Mouse (Mus musculus) MEL (cell line): ENCODE results near the gene Med17. TPM values are rescaled to one million over a fixed set of nuclear protein-coding genes. Genes with fewer than 3 reads are reported as not detected.
A peak's percentile ranks its signal among the peaks of the same experiment; 100 is the strongest.

Source experiments
- DNase-seq: peaks from one replicate; pipeline ENCODE4 v3.0.0; 2011; ENCODE audit warnings: low read depth, low spot score
- H3K27ac ChIP-seq: 2 replicates; pipeline ENCODE4 v1.5.1; 2012; ENCODE audit warnings: low read depth, mild to moderate bottlenecking, control low read depth, low read length, moderate library complexity; ENCODE audit not compliant: control insufficient read depth
- H3K27me3 ChIP-seq, 2 experiments: fragments of 150-350 bp in 1 of 2; sonication (generic) in 1 of 2; 2 replicates each; pipeline ENCODE4 v1.6.1; 2012; ENCODE audit warnings: low read length in 2 of 2, mild to moderate bottlenecking in 2 of 2, improper control_type of control experiment in 1 of 2, moderate library complexity in 1 of 2; ENCODE audit not compliant: insufficient read depth in 2 of 2, control insufficient read depth in 1 of 2
- H3K36me3 ChIP-seq, 2 experiments: 2 replicates each; pipeline ENCODE4 v1.6.1; 2012 to 2014; ENCODE audit warnings: low read length in 2 of 2, improper control_type of control experiment in 1 of 2, inconsistent platforms in 1 of 2, mild to moderate bottlenecking in 1 of 2; ENCODE audit not compliant: insufficient read depth in 2 of 2, control insufficient read depth in 1 of 2
- H3K4me1 ChIP-seq, 2 experiments: fragments of 150-350 bp in 1 of 2; sonication (generic) in 1 of 2; 2 replicates each; pipeline ENCODE4 v1.6.1; 2012; ENCODE audit warnings: low read length in 2 of 2, improper control_type of control experiment in 1 of 2, mild to moderate bottlenecking in 1 of 2; ENCODE audit not compliant: insufficient read depth in 2 of 2, control insufficient read depth in 1 of 2
- H3K4me3 ChIP-seq, 2 experiments: fragments of 150-350 bp in 1 of 2; sonication (generic) in 1 of 2; 2 replicates each; pipeline ENCODE4 v1.5.1; 2012; ENCODE audit warnings: low read depth in 2 of 2, low read length in 2 of 2, mild to moderate bottlenecking in 2 of 2, moderate library complexity in 2 of 2, control low read depth in 1 of 2, improper control_type of control experiment in 1 of 2; ENCODE audit not compliant: control insufficient read depth in 1 of 2, insufficient read depth in 1 of 2
- H3K79me2 ChIP-seq: 2 replicates; pipeline ENCODE4 v1.6.1; 2012; ENCODE audit warnings: mild to moderate bottlenecking, low read length, moderate library complexity; ENCODE audit not compliant: control insufficient read depth, poor library complexity, insufficient read depth
- H3K9ac ChIP-seq: 2 replicates; pipeline ENCODE4 v1.6.1; 2012; ENCODE audit warnings: low read depth, mild to moderate bottlenecking, control low read depth, low read length, moderate library complexity; ENCODE audit not compliant: control insufficient read depth, poor library complexity, severe bottlenecking
- H3K9me3 ChIP-seq: fragments of 150-350 bp; sonication (generic); replicated peaks from 2 replicates; pipeline ENCODE4 v1.6.1; 2012; ENCODE audit warnings: mild to moderate bottlenecking, low read length, improper control_type of control experiment, moderate library complexity; ENCODE audit not compliant: insufficient read depth
- BHLHE40 ChIP-seq: IDR thresholded peaks from 2 replicates; pipeline ENCODE4 v1.6.1; 2012; ENCODE audit warnings: low read depth, mild to moderate bottlenecking, inconsistent platforms, low read length, improper control_type of control experiment, borderline replicate concordance
- CHD1 ChIP-seq: IDR thresholded peaks from 2 replicates; pipeline ENCODE4 v1.6.1; 2012; ENCODE audit warnings: low read depth, mild to moderate bottlenecking, inconsistent platforms, low read length, improper control_type of control experiment
- CHD2 ChIP-seq: IDR thresholded peaks from 2 replicates; pipeline ENCODE4 v1.6.1; 2011; ENCODE audit warnings: low read length, improper control_type of control experiment
- CTCF ChIP-seq, 3 experiments: IDR thresholded peaks in 2 of 3; conservative IDR thresholded peaks in 1 of 3; 2 replicates each; pipeline ENCODE4 v1.5.1; 2011 to 2012; ENCODE audit warnings: low read length in 3 of 3, low read depth in 2 of 3, mild to moderate bottlenecking in 2 of 3, improper control_type of control experiment in 1 of 3, inconsistent platforms in 1 of 3, mixed read lengths in 1 of 3, moderate library complexity in 1 of 3; ENCODE audit not compliant: control insufficient read depth in 1 of 3, insufficient read depth in 1 of 3, poor library complexity in 1 of 3, severe bottlenecking in 1 of 3
- E2F4 ChIP-seq: IDR thresholded peaks from 2 replicates; pipeline ENCODE4 v1.6.1; 2011; ENCODE audit warnings: low read depth, low read length, improper control_type of control experiment, borderline replicate concordance
- ELF1 ChIP-seq: IDR thresholded peaks from 2 replicates; pipeline ENCODE4 v1.6.1; 2014; ENCODE audit warnings: low read depth, mild to moderate bottlenecking, inconsistent platforms, low read length, improper control_type of control experiment, moderate library complexity
- EP300 ChIP-seq, 2 experiments: IDR thresholded peaks; 2 replicates each; pipeline ENCODE4 v1.6.1; 2011; ENCODE audit warnings: improper control_type of control experiment in 2 of 2, low read length in 2 of 2, low read depth in 1 of 2, mild to moderate bottlenecking in 1 of 2
- ETS1 ChIP-seq: IDR thresholded peaks from 2 replicates; pipeline ENCODE4 v1.6.1; 2012; ENCODE audit warnings: low read depth, mild to moderate bottlenecking, inconsistent platforms, low read length, improper control_type of control experiment, moderate library complexity
- GABPA ChIP-seq: IDR thresholded peaks from 2 replicates; pipeline ENCODE4 v1.6.1; 2012; ENCODE audit warnings: low read depth, mild to moderate bottlenecking, inconsistent platforms, low read length, improper control_type of control experiment, moderate library complexity
- HCFC1 ChIP-seq: IDR thresholded peaks from 2 replicates; pipeline ENCODE4 v1.6.1; 2012; ENCODE audit warnings: low read depth, mild to moderate bottlenecking, inconsistent platforms, low read length, improper control_type of control experiment, moderate library complexity
- JUND ChIP-seq: IDR thresholded peaks from 2 replicates; pipeline ENCODE4 v1.6.1; 2011; ENCODE audit warnings: low read depth, mild to moderate bottlenecking, improper control_type of control experiment, low read length
- KAT2A ChIP-seq: conservative IDR thresholded peaks from 2 replicates; pipeline ENCODE4 v1.6.1; 2012; ENCODE audit warnings: low read depth, low read length, improper control_type of control experiment, inconsistent platforms
- MAFK ChIP-seq: IDR thresholded peaks from 2 replicates; pipeline ENCODE4 v1.6.1; 2011; ENCODE audit warnings: low read depth, mild to moderate bottlenecking, low read length, improper control_type of control experiment, borderline replicate concordance
- MAX ChIP-seq: IDR thresholded peaks from 2 replicates; pipeline ENCODE4 v1.6.1; 2011; ENCODE audit warnings: low read length, improper control_type of control experiment
- MEF2A ChIP-seq: IDR thresholded peaks from 2 replicates; pipeline ENCODE4 v1.6.1; 2014; ENCODE audit warnings: low read depth, mild to moderate bottlenecking, inconsistent platforms, low read length, improper control_type of control experiment; ENCODE audit not compliant: poor library complexity, insufficient replicate concordance, severe bottlenecking; ENCODE audit errors: extremely low read depth
- MXI1 ChIP-seq: IDR thresholded peaks from 2 replicates; pipeline ENCODE4 v1.6.1; 2011; ENCODE audit warnings: mild to moderate bottlenecking, low read depth, low read length, improper control_type of control experiment
- MYB ChIP-seq: IDR thresholded peaks from 2 replicates; pipeline ENCODE4 v1.6.1; 2011; ENCODE audit warnings: mild to moderate bottlenecking, low read depth, low read length, improper control_type of control experiment
- MYC ChIP-seq: IDR thresholded peaks from 2 replicates; pipeline ENCODE4 v1.6.1; 2011; ENCODE audit warnings: low read depth, mild to moderate bottlenecking, low read length, improper control_type of control experiment, moderate library complexity
- NELFE ChIP-seq: IDR thresholded peaks from 2 replicates; pipeline ENCODE4 v1.6.1; 2011; ENCODE audit warnings: low read depth, low read length, improper control_type of control experiment
- NRF1 ChIP-seq: IDR thresholded peaks from 2 replicates; pipeline ENCODE4 v1.6.1; 2014; ENCODE audit warnings: low read depth, mild to moderate bottlenecking, inconsistent platforms, low read length, improper control_type of control experiment, moderate library complexity; ENCODE audit not compliant: poor library complexity, insufficient read depth, severe bottlenecking
- POLR2A ChIP-seq, 2 experiments: IDR thresholded peaks; 2 replicates each; pipeline ENCODE4 v1.6.1; 2011 to 2012; ENCODE audit warnings: low read length in 2 of 2, mild to moderate bottlenecking in 2 of 2, control low read depth in 1 of 2, improper control_type of control experiment in 1 of 2, low read depth in 1 of 2, moderate library complexity in 1 of 2; ENCODE audit not compliant: control insufficient read depth in 1 of 2, insufficient read depth in 1 of 2, poor library complexity in 1 of 2
- POLR2AphosphoS2 ChIP-seq: IDR thresholded peaks from 2 replicates; pipeline ENCODE4 v1.6.1; 2011; ENCODE audit warnings: low read length, improper control_type of control experiment
- POLR2AphosphoS5 ChIP-seq: IDR thresholded peaks from 2 replicates; pipeline ENCODE4 v1.6.1; 2012; ENCODE audit warnings: low read depth, borderline replicate concordance, mild to moderate bottlenecking, inconsistent platforms, low read length, moderate library complexity, mixed read lengths
- RAD21 ChIP-seq: IDR thresholded peaks from 2 replicates; pipeline ENCODE4 v1.6.1; 2011; ENCODE audit warnings: mild to moderate bottlenecking, low read depth, low read length, improper control_type of control experiment
- RCOR1 ChIP-seq: IDR thresholded peaks from 2 replicates; pipeline ENCODE4 v1.6.1; 2012; ENCODE audit warnings: low read depth, mild to moderate bottlenecking, inconsistent platforms, low read length, improper control_type of control experiment
- SIN3A ChIP-seq: IDR thresholded peaks from 2 replicates; pipeline ENCODE4 v1.6.1; 2012; ENCODE audit warnings: low read length, improper control_type of control experiment, inconsistent platforms
- SMC3 ChIP-seq: IDR thresholded peaks from 2 replicates; pipeline ENCODE4 v1.6.1; 2011; ENCODE audit warnings: low read depth, low read length, improper control_type of control experiment
- TAL1 ChIP-seq: IDR thresholded peaks from 2 replicates; pipeline ENCODE4 v1.6.1; 2012; ENCODE audit warnings: mild to moderate bottlenecking, inconsistent platforms, low read length, moderate library complexity, mixed read lengths
- TBP ChIP-seq: IDR thresholded peaks from 2 replicates; pipeline ENCODE4 v1.8.0; 2011; ENCODE audit warnings: low read depth, low read length, improper control_type of control experiment
- TCF12 ChIP-seq: IDR thresholded peaks from 2 replicates; pipeline ENCODE4 v1.6.1; 2014; ENCODE audit warnings: low read depth, mild to moderate bottlenecking, inconsistent platforms, low read length, improper control_type of control experiment, moderate library complexity
- USF1 ChIP-seq: IDR thresholded peaks from 2 replicates; pipeline ENCODE4 v1.6.1; 2014; ENCODE audit warnings: low read depth, mild to moderate bottlenecking, inconsistent platforms, low read length, improper control_type of control experiment, moderate library complexity
- USF2 ChIP-seq, 2 experiments: IDR thresholded peaks; 2 replicates each; pipeline ENCODE4 v1.6.1; 2011 to 2012; ENCODE audit warnings: improper control_type of control experiment in 2 of 2, low read length in 2 of 2, borderline replicate concordance in 1 of 2, inconsistent platforms in 1 of 2, low read depth in 1 of 2, mild to moderate bottlenecking in 1 of 2; ENCODE audit not compliant: insufficient read depth in 1 of 2
- ZC3H11A ChIP-seq: IDR thresholded peaks from 2 replicates; pipeline ENCODE4 v1.6.1; 2012; ENCODE audit warnings: low read depth, mild to moderate bottlenecking, inconsistent platforms, low read length, improper control_type of control experiment
- ZKSCAN1 ChIP-seq: IDR thresholded peaks from 2 replicates; pipeline ENCODE4 v1.6.1; 2012; ENCODE audit warnings: low read depth, mild to moderate bottlenecking, inconsistent platforms, low read length, improper control_type of control experiment, moderate library complexity
- ZNF384 ChIP-seq: IDR thresholded peaks from 2 replicates; pipeline ENCODE4 v1.6.1; 2012; ENCODE audit warnings: low read depth, mild to moderate bottlenecking, inconsistent platforms, low read length, improper control_type of control experiment
- polyA plus RNA-seq, 2 experiments: library from polyadenylated mRNA; stranded (reverse) in 1 of 2; unstranded in 1 of 2; fragments of >175 nt in 1 of 2; fragments of >200 nt in 1 of 2; gene quantifications; 2 replicates each; pipeline versions ENCODE4 v1.2.1 to v1.2.4; 2012; ENCODE audit warnings: low replicate concordance in 2 of 2, low read depth in 1 of 2; ENCODE audit not compliant: insufficient read length in 2 of 2, insufficient read depth in 1 of 2, missing spikeins in 1 of 2
- total RNA-seq: library from RNA; depleted of rRNA; stranded (reverse); fragments of 300-350 nt; gene quantifications from 2 replicates; pipeline ENCODE4 v1.2.3, GENCODE M21; 2012; rRNA removed

Gene Med17
- total RNA-seq (167 and 175 TPM in 2 replicates), polyA plus RNA-seq (100 to 1,000 TPM; 185 to 478 TPM)

DNA sequence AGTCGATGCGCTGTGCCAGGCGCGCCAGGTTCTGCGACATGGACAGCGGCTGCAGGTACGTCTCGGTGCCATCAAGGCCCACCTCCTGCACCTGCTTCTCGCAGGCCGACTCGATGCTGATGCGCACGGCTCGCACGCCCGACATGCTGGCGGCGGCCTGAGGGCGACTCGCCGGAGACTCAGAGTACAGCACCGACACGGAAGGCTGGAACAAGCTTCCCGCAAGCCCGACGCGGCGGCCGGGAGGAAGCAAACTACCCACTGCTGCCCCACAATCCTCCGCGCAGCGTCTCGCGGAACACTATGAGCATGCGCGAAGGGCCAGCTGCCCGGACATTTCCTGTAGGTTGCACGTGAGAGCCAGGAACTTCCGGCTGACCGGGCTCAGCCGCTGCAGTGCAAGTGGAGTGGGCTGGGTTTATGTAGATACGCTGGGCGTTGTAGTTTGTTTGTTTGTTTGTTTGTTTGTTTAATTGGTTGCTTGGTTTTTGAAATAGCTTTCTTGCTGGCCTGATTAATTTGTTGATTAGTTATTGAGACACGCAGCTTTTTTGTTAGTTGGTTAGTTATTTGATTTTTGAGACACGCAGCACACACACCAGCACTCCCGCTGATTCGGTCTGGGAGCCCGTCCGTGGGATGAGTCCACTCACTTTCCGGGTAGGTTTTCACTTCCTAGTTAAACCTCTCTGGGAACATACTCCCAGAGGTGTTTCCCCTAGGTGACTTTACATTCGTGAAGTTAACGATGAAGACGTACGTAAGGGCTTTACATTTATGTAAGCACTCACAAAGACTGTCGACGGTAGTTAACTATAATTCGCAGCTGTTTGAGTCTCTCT, at the start of gene Med17:
Gene Med17 (minus strand): TSS at position 283 of the 842 bp plus-strand sequence.
- Histone ChIP-seq H3K27me3 (no peaks in the 10 kb centered on the region), H3K27ac (peak within 1 kb of the TSS; percentile 77), H3K9me3 (no peaks in the 10 kb centered on the region), H3K4me3 (peak within 1 kb of the TSS; percentile 60 to 75), H3K9ac (peak within 1 kb of the TSS; percentile 76), H3K36me3 (peaks cover 23 to 24% of the 10 kb centered on the region in 2 experiments), H3K4me1 (peaks cover 10 to 25% of the 10 kb centered on the region in 2 experiments), H3K79me2 (peaks cover 32% of the 10 kb centered on the region)
- DNase-seq: peak; percentile 100
- TF ChIP-seq MEF2A (0 out of 2 replicates have a peak, but pooled peaks have one; percentile 46), GABPA (no peak), POLR2AphosphoS5 (peak; percentile 93; the same call in 1 of the 2 replicates), SMC3 (peak; percentile 12; the same call in 1 of the 2 replicates), SIN3A (peak; percentile 97), POLR2A (IDR thresholded peaks at IDR 0.05; ENCODE audit: control insufficient read depth in 1 of 2, insufficient read depth in 1 of 2, low read depth in 1 of 2, low read length in 2 of 2, poor library complexity in 1 of 2) (peak; percentile 100), CTCF (IDR thresholded peaks at IDR 0.05 in 2 of 3, conservative IDR thresholded peaks at IDR 0.05 in 1 of 3; ENCODE audit: control insufficient read depth in 1 of 3, insufficient read depth in 1 of 3, low read depth in 2 of 3, low read length in 3 of 3, poor library complexity in 1 of 3, severe bottlenecking in 1 of 3) (no peak), MAX (peak; percentile 93), RAD21 (no peak; the same call in 1 of the 2 replicates), CHD1 (no peak), JUND (0 out of 2 replicates have a peak, but pooled peaks have one; percentile 30), ZC3H11A (no peak), KAT2A (peak; percentile 96), MAFK (no peak), EP300 (IDR thresholded peaks at IDR 0.05; ENCODE audit: low read depth in 1 of 2, low read length in 2 of 2) (peak; percentile 46 to 51; a peak in 3 of 4 replicates), HCFC1 (peak; percentile 98), NELFE (peak; percentile 100), TBP (peak; percentile 95), NRF1 (peak; percentile 94; the same call in 1 of the 2 replicates), BHLHE40 (peak; percentile 100), CHD2 (no peak), ETS1 (peak; percentile 86), MYB (no peak), TCF12 (peak; percentile 91), MYC (peak; percentile 98), MXI1 (peak; percentile 99), ELF1 (peak; percentile 99), POLR2AphosphoS2 (peak; percentile 99), ZKSCAN1 (no peak), RCOR1 (peak; percentile 53), ZNF384 (no peak; the same call in 1 of the 2 replicates), USF2 (IDR thresholded peaks at IDR 0.05; ENCODE audit: borderline replicate concordance in 1 of 2, insufficient read depth in 1 of 2, low read depth in 1 of 2, low read length in 2 of 2) (no peak), USF1 (peak; percentile 91), E2F4 (no peak), TAL1 (no peak)
